Mouse (Mus musculus) limb, embryonic 14.5 days (tissue): ENCODE measurements at regions not wholly inside any gene's neighbourhood (a gene's known extent, or its start where the extent isn't known, plus 50 kb on each side); places are given as distances from the start of the nearest gene placed in this dataset.
A peak's percentile ranks its signal among the peaks of the same experiment; 100 is the strongest.

ENCODE experiments used
- ATAC-seq: fragments of 200-750 bp; cut with Nextera tagmentation; 2 replicates; pipeline ENCODE4 v1.8.0; 2017; ENCODE audit warnings: low read depth, moderate number of reproducible peaks, moderate TSS enrichment; ENCODE audit not compliant: low FRiP score
- DNase-seq: peaks from one replicate; pipeline ENCODE4 v3.0.0-alpha.2; 2015; ENCODE audit warnings: low spot score
- H3K27ac ChIP-seq: fragments of 300-500 bp; sonication (generic); replicated peaks from 2 replicates; pipeline ENCODE4 v1.5.1; 2014; ENCODE audit warnings: low read depth, mild to moderate bottlenecking, low read length, moderate library complexity, mixed read lengths
- H3K27me3 ChIP-seq: fragments of 300-500 bp; sonication (generic); 2 replicates; pipeline ENCODE4 v1.6.1; 2014; ENCODE audit warnings: low read length, mixed read lengths; ENCODE audit not compliant: control insufficient read depth, insufficient read depth
- H3K36me3 ChIP-seq: fragments of 300-500 bp; sonication (generic); 2 replicates; pipeline ENCODE4 v1.6.1; 2014; ENCODE audit warnings: mild to moderate bottlenecking, low read length, moderate library complexity, mixed read lengths; ENCODE audit not compliant: control insufficient read depth, insufficient read depth
- H3K4me1 ChIP-seq: fragments of 300-500 bp; sonication (generic); 2 replicates; pipeline ENCODE4 v1.6.1; 2014; ENCODE audit warnings: antibody characterized with exemption, low read length, mixed read lengths; ENCODE audit not compliant: control insufficient read depth, insufficient read depth
- H3K4me2 ChIP-seq: fragments of 300-500 bp; sonication (generic); replicated peaks from 2 replicates; pipeline ENCODE4 v1.6.1; 2014; ENCODE audit warnings: low read depth, mild to moderate bottlenecking, low read length, moderate library complexity; ENCODE audit not compliant: severe bottlenecking
- H3K4me3 ChIP-seq: fragments of 300-500 bp; sonication (generic); replicated peaks from 2 replicates; pipeline ENCODE4 v1.5.1; 2014; ENCODE audit warnings: low read length
- H3K9ac ChIP-seq: fragments of 300-500 bp; sonication (generic); 2 replicates; pipeline ENCODE4 v1.6.1; 2014; ENCODE audit warnings: mild to moderate bottlenecking, low read depth, low read length, moderate library complexity; ENCODE audit not compliant: severe bottlenecking
- H3K9me3 ChIP-seq: fragments of 300-500 bp; sonication (generic); 2 replicates; pipeline ENCODE4 v1.6.1; 2016; ENCODE audit warnings: low read length; ENCODE audit not compliant: control insufficient read depth
- POLR2A ChIP-seq: fragments of 200-500 bp; IDR thresholded peaks from 2 replicates; pipeline ENCODE4 v1.8.0; 2012; ENCODE audit warnings: inconsistent platforms, mild to moderate bottlenecking, moderate library complexity, borderline replicate concordance; ENCODE audit not compliant: insufficient read depth, insufficient read length; ENCODE audit errors: extremely low read depth
- WGBS: fragments of 180-500 bp; shearing (Covaris S2); extraction: QIAGEN DNeasy Blood & Tissue Kit; methylation state at CpG from one replicate; pipeline ENCODE4 v1.1.7; 2014; 5-methylcytosine and 5-hydroxymethylcytosine counted together

DNA sequence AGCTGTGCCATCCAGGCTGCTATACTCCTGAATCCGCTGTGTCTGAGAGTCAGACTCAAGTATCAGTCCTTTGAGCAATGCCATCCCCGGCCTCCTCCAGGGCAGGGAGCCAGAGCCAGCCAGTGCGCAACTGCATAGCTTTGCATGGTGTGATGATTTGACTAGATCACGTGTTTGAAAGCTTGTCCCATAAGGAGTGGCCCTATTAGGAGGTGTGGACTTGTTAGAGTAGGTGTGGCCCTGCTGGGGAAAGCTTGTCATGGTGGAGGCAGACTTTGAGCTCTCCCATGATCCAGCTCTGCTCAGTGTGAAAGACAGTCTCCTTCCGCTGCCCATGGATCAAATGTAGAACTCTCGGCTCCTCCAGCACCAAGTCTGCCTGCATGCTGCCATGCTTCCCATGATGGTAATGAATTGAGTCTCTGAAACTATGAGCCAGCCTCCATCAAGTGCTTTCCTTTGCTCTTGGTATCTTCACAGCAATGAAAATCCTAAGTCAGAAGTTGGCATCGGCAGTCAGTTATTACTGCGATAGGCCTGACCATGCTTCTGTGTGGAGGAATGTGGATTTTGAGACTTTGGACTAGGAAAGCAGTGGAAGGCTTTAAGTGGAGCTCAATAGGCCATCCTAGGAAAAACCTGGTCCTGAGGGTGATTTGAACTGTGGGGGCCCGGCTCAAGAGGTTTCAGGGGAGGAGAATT lies 87.2 kb upstream of the Slc22a12 start:
- ATAC-seq, result no peak
- Histone ChIP-seq H3K4me2 (no peak overlapping the region), H3K9me3 (no peaks in the 10 kb centered on the region), H3K36me3 (no peaks in the 10 kb centered on the region), H3K4me3 (no peak overlapping the region), H3K27ac (no peak overlapping the region), H3K9ac (no peak overlapping the region), H3K4me1 (no peaks in the 10 kb centered on the region), H3K27me3 (no peaks in the 10 kb centered on the region)
- no peak for DNase-seq
- no peak for TF ChIP-seq POLR2A
- WGBS, result 87% methylated on average over 9 of the region's 9 CpGs

DNA sequence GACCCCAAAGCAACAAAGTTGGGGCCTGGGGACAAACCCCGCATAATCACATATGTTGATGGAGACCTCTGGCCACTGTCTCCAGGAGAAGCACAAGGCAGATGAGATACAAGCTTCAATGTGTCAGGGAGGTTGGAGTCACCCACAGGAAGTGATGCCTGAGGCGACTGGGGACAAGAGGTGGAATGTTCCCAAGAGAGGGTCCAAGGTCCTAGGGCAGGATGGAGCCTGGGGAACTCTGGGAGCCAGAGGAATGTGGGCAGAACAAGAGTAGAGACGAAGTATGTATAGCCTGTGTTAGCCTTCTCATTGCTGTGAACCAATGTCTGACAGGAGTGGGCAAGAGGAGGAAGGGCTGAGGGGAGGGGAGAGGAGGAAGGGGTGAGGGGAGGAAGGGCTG lies 82.7 kb upstream of the Slc22a12 start:
- Histone ChIP-seq H3K9me3 (no peaks in the 10 kb centered on the region), H3K27ac (no peak overlapping the region), H3K9ac (no peak overlapping the region), H3K4me2 (no peak overlapping the region), H3K4me1 (no peaks in the 10 kb centered on the region), H3K4me3 (no peak overlapping the region), H3K36me3 (no peaks in the 10 kb centered on the region), H3K27me3 (no peaks in the 10 kb centered on the region)
- 74% methylated on average over 3 of the region's 3 CpGs for WGBS
- DNase-seq (no peak), ATAC-seq (no peak)
- TF ChIP-seq POLR2A, result no peak

- 74% methylated on average over 6 of the region's 6 CpGs for WGBS
- no peak for DNase-seq
- ATAC-seq, result no peak
- H3K4me3 ChIP-seq, result no peak overlapping the region
- no peak overlapping the region for H3K9ac ChIP-seq
- no peaks in the 10 kb centered on the region for H3K36me3 ChIP-seq
- no peaks in the 10 kb centered on the region for H3K4me1 ChIP-seq
- TF ChIP-seq POLR2A, result no peak
- H3K9me3 ChIP-seq, result no peaks in the 10 kb centered on the region
- no peak overlapping the region for H3K4me2 ChIP-seq
- no peaks in the 10 kb centered on the region for H3K27me3 ChIP-seq
- H3K27ac ChIP-seq, result no peak overlapping the region
These were observed 78.2 kb upstream of the Slc22a12 start for GRCm38 (mm10) chr19:6621023-6621422.

GRCm38 (mm10) chr19:6619546-6619945 lies 76.7 kb upstream of the Slc22a12 start:
- no peak for DNase-seq
- no peaks in the 10 kb centered on the region for H3K27me3 ChIP-seq
- H3K4me1 ChIP-seq, result no peaks in the 10 kb centered on the region
- no peak overlapping the region for H3K4me3 ChIP-seq
- H3K4me2 ChIP-seq, result no peak overlapping the region
- H3K36me3 ChIP-seq, result no peaks in the 10 kb centered on the region
- 57% methylated on average over 6 of the region's 6 CpGs for WGBS
- H3K27ac ChIP-seq, result no peak overlapping the region
- no peak for ATAC-seq
- no peak for TF ChIP-seq POLR2A
- no peaks in the 10 kb centered on the region for H3K9me3 ChIP-seq
- H3K9ac ChIP-seq, result no peak overlapping the region

- Histone ChIP-seq H3K4me3 (no peak overlapping the region), H3K4me1 (no peaks in the 10 kb centered on the region), H3K36me3 (no peaks in the 10 kb centered on the region), H3K27ac (no peak overlapping the region), H3K4me2 (no peak overlapping the region), H3K9me3 (no peaks in the 10 kb centered on the region), H3K9ac (no peak overlapping the region), H3K27me3 (no peaks in the 10 kb centered on the region)
- no peak for DNase-seq
- WGBS, result 81% methylated on average over 5 of the region's 5 CpGs
- ATAC-seq, result no peak
- TF ChIP-seq POLR2A, result no peak
These were observed 73.8 kb upstream of the Slc22a12 start for GRCm38 (mm10) chr19:6616659-6617058.

- Histone ChIP-seq H3K9me3 (no peaks in the 10 kb centered on the region), H3K36me3 (no peaks in the 10 kb centered on the region), H3K4me1 (peaks cover 6% of the 10 kb centered on the region; the same call in 1 of the 2 replicates), H3K27ac (0 out of 2 replicates have a peak overlapping the region, but pooled peaks have one; percentile 19), H3K4me2 (no peak overlapping the region), H3K4me3 (no peak overlapping the region), H3K9ac (no peak overlapping the region), H3K27me3 (no peaks in the 10 kb centered on the region)
- whole genome bisulfite sequencing, result 58% methylated on average over 7 of the region's 7 CpGs
- no peak for ATAC-seq
- TF ChIP-seq POLR2A, result no peak
- DNase-seq, result no peak
These were observed 69.6 kb upstream of the Slc22a12 start for GRCm38 (mm10) chr19:6612441-6612840.
